Mouse (Mus musculus) MEL (cell line): Measurements from ENCODE around the gene Veph1.

Source experiments
- CTCF ChIP-seq, 3 experiments: IDR thresholded peaks in 2 of 3; conservative IDR thresholded peaks in 1 of 3; 2 replicates each; pipeline ENCODE4 v1.5.1; 2011 to 2012; ENCODE audit warnings: low read length in 3 of 3, low read depth in 2 of 3, mild to moderate bottlenecking in 2 of 3, improper control_type of control experiment in 1 of 3, inconsistent platforms in 1 of 3, mixed read lengths in 1 of 3, moderate library complexity in 1 of 3; ENCODE audit not compliant: control insufficient read depth in 1 of 3, insufficient read depth in 1 of 3, poor library complexity in 1 of 3, severe bottlenecking in 1 of 3
- E2F4 ChIP-seq: IDR thresholded peaks from 2 replicates; pipeline ENCODE4 v1.6.1; 2011; ENCODE audit warnings: low read depth, low read length, improper control_type of control experiment, borderline replicate concordance
- EP300 ChIP-seq, 2 experiments: IDR thresholded peaks; 2 replicates each; pipeline ENCODE4 v1.6.1; 2011; ENCODE audit warnings: improper control_type of control experiment in 2 of 2, low read length in 2 of 2, low read depth in 1 of 2, mild to moderate bottlenecking in 1 of 2
- GABPA ChIP-seq: IDR thresholded peaks from 2 replicates; pipeline ENCODE4 v1.6.1; 2012; ENCODE audit warnings: low read depth, mild to moderate bottlenecking, inconsistent platforms, low read length, improper control_type of control experiment, moderate library complexity
- JUND ChIP-seq: IDR thresholded peaks from 2 replicates; pipeline ENCODE4 v1.6.1; 2011; ENCODE audit warnings: low read depth, mild to moderate bottlenecking, improper control_type of control experiment, low read length
- POLR2A ChIP-seq, 2 experiments: IDR thresholded peaks; 2 replicates each; pipeline ENCODE4 v1.6.1; 2011 to 2012; ENCODE audit warnings: low read length in 2 of 2, mild to moderate bottlenecking in 2 of 2, control low read depth in 1 of 2, improper control_type of control experiment in 1 of 2, low read depth in 1 of 2, moderate library complexity in 1 of 2; ENCODE audit not compliant: control insufficient read depth in 1 of 2, insufficient read depth in 1 of 2, poor library complexity in 1 of 2
- POLR2AphosphoS5 ChIP-seq: IDR thresholded peaks from 2 replicates; pipeline ENCODE4 v1.6.1; 2012; ENCODE audit warnings: low read depth, borderline replicate concordance, mild to moderate bottlenecking, inconsistent platforms, low read length, moderate library complexity, mixed read lengths
- RAD21 ChIP-seq: IDR thresholded peaks from 2 replicates; pipeline ENCODE4 v1.6.1; 2011; ENCODE audit warnings: mild to moderate bottlenecking, low read depth, low read length, improper control_type of control experiment
- TAL1 ChIP-seq: IDR thresholded peaks from 2 replicates; pipeline ENCODE4 v1.6.1; 2012; ENCODE audit warnings: mild to moderate bottlenecking, inconsistent platforms, low read length, moderate library complexity, mixed read lengths
- USF1 ChIP-seq: IDR thresholded peaks from 2 replicates; pipeline ENCODE4 v1.6.1; 2014; ENCODE audit warnings: low read depth, mild to moderate bottlenecking, inconsistent platforms, low read length, improper control_type of control experiment, moderate library complexity
- ZNF384 ChIP-seq: IDR thresholded peaks from 2 replicates; pipeline ENCODE4 v1.6.1; 2012; ENCODE audit warnings: low read depth, mild to moderate bottlenecking, inconsistent platforms, low read length, improper control_type of control experiment

DNA sequence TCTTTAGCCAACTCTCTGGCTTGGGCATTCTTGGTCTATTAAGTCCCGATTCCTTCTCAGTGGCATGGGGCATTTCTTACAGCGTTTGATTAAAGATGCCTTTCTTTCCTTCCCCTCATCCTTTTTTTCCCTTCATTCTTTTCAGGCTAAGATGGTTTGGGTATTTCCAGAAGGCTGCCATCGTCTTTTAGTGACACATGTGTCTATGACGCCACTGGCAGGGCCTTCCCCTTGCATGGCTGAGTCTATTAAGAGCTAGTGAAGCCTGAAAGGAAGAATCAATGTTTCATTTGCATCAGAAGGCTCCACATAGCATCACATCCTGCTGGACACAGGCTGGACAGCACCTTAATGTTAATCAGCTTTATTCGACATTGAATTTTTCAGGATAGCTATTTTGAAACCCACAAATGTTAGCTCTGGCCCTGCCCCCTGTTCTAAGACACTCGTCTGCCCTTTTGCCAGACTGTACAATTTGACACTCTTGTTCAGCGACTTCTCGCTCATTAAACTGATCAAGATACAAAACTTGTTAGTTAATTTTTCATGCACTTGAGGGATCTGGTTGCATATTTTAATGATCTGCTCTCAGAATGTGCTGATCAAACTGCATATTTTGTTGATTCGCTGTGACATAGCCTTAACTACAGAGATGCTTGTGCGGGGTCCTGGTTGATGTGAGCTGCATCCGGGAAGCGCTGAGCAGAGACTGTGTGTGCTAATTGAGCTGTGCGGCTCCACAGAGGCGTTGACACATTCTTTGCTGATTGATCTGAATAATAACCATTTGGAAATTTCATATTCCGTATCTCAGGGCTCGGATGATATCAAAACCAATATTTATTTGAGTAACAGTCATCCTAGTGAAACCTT, 29.6 kb upstream of the Veph1 start:
- no peak for TF ChIP-seq USF1
- TF ChIP-seq JUND: no peak
- no peak for TF ChIP-seq POLR2A (IDR thresholded peaks at IDR 0.05; ENCODE audit: control insufficient read depth in 1 of 2, insufficient read depth in 1 of 2, low read depth in 1 of 2, low read length in 2 of 2, poor library complexity in 1 of 2)
- no peak for TF ChIP-seq CTCF (IDR thresholded peaks at IDR 0.05 in 2 of 3, conservative IDR thresholded peaks at IDR 0.05 in 1 of 3; ENCODE audit: control insufficient read depth in 1 of 3, insufficient read depth in 1 of 3, low read depth in 2 of 3, low read length in 3 of 3, poor library complexity in 1 of 3, severe bottlenecking in 1 of 3)
- no peak for TF ChIP-seq ZNF384
- no peak for TF ChIP-seq GABPA
- TF ChIP-seq E2F4: no peak
- no peak for TF ChIP-seq EP300 (IDR thresholded peaks at IDR 0.05; ENCODE audit: low read depth in 1 of 2, low read length in 2 of 2)
- no peak for TF ChIP-seq POLR2AphosphoS5
- no peak for TF ChIP-seq RAD21
- TF ChIP-seq TAL1: no peak
